Mouse (Mus musculus) adrenal gland, adult 8-10 months (tissue): ENCODE results near the gene Pip4k2a. TPM values are rescaled to one million over a fixed set of nuclear protein-coding genes. Genes with fewer than 3 reads are reported as not detected.
"Not testable (repeated sequence)": the region's sequence is repeated elsewhere in the genome, so short reads cannot be mapped to it uniquely, and the experiment has no call there.

Source experiments
- DNase-seq: peaks from one replicate; pipeline ENCODE4 v3.0.0; 2022
- total RNA-seq, 4 experiments: library from RNA; stranded (reverse); gene quantifications; 2 replicates each; pipeline ENCODE4 v1.2.4; 2022

Gene Pip4k2a
- 10 to 100 TPM; 35.3 to 46.5 (median 39.4) TPM for total RNA-seq

DNA sequence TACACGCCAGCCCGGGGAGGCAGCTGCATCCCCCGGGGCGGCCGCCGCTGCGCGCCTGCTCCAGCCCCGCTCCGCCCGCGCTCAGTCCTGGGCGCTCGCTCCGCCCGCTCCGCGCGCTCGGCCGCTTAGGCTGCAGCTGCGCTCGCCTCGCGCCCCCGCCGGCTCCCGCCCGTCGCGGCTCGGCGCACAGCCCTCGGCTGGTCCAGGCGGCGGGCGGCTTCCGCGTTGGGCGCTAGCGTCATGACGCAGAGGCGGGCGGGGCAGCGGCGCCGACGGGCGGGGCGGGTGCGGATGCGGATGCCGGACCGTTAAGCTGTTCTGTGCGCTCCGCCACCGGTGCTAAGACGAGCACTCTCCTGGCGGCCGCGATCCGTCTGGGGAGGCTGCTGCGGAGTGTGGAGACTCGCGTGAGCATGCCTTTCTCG, at the start of gene Pip4k2a, which contains the start of gene 4930426L09Rik:
Gene Pip4k2a (minus strand): TSS at position 73 of the 425 bp plus-strand sequence.
Gene 4930426L09Rik (plus strand): TSS at position 290 of the 425 bp plus-strand sequence.
- DNase-seq = peak; percentile 89

DNA sequence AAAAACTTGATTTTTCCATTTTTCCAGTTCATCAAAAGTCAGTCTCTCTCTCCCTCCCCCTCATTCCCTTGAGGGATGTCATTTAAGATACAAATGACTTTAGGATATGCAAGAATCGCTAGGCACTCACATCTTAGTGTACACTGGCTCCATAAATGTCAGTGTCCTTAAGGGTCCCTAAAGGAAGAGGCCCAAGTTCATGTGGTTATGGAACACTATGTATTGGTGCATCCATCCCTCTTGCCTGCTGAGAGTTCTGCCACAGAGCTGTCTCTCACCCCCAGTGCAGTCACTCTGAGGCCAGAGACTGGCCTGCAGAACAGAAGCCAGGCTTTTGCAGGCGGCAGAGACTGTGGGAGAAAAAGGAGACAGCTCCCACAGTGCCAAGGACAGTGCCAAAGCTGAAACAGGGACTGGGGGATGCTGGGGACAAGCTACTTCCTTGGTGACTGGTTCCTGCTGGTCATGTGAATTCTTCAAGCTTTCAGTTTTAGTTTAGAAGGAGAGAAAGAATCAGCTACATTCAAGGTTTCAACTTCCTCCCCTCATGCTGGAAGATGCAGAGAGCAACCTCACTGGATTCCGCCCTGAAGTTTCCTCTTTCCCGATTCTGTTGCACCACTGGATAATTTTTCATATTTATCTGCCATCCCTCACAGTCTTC, 40.1 kb upstream of the Pip4k2a start:
- DNase-seq = no peak

DNA sequence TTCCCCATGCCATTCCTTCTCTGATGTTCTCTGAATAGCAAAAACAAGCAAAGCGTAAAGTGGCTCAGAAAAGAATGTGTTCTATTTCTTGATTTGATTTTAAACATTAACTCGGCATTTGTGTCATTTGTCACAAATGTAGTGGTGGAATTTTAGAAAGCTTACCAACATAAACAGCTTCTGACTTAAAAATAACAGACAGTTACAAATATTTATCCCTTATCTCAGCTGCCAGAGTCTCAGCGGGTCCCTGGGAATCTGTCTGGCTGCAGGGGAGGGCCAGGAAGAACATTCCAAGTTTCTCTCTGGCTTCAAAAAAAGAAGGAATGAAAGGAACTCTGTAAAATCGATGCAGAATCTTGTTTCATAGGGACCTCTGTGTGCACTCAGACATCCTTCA, 39.5 kb upstream of the Pip4k2a start:
- no peak for DNase-seq

- no peak for DNase-seq
Observed at GRCm38 (mm10) chr2:19024807-19025206, 26.9 kb upstream of the Pip4k2a start.

DNA sequence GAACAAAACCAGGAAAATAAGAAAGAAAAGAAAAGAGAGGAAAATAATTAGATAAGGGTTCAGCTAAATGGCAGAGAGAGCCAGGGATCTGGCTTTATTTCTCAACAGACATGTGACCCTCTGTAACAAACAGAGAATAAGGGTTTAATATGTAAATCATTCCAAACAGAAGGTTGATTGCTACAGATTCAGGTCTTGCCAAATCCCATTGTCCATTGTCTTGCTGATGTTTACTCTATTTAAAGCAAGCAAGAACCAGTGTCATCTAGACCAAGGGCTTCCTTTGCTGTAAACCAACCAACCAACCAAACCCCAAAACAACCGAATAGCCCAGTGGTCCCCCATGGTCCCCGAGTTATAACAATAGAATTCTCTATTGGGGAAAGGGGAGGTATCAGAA, 20.1 kb upstream of the Pip4k2a start:
- no peak for DNase-seq

GRCm38 (mm10) chr2:19016839-19017238, 18.9 kb upstream of the Pip4k2a start:
- DNase-seq = no peak

DNA sequence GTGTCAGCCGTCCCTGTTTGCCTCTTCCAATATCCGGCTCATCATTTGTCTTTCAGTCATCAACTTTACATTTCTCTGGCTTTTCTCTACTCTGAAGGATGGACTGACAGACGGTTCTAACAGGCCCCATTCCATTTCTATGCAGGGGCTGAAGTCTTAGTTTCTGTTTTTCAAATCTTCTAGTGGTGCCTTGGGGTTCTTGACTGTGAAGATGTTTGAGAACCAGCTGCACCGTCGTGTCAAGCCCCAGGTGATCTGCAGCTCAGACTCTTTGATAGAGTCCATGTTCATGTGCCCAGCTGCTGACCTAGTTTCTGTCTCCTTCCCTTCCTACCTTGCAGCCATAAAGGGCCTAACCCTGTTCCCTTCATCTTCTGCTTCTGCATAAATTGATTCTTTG, 18.4 kb upstream of the Pip4k2a start:
- no peak for DNase-seq

GRCm38 (mm10) chr2:19011443-19011842, 13.5 kb upstream of the Pip4k2a start:
- DNase-seq = no peak

- not testable (repeated sequence) for DNase-seq
Observed at GRCm38 (mm10) chr2:19010541-19010940, 12.6 kb upstream of the Pip4k2a start.

GRCm38 (mm10) chr2:19007580-19007979, 9.7 kb upstream of the Pip4k2a start:
- no peak for DNase-seq

DNA sequence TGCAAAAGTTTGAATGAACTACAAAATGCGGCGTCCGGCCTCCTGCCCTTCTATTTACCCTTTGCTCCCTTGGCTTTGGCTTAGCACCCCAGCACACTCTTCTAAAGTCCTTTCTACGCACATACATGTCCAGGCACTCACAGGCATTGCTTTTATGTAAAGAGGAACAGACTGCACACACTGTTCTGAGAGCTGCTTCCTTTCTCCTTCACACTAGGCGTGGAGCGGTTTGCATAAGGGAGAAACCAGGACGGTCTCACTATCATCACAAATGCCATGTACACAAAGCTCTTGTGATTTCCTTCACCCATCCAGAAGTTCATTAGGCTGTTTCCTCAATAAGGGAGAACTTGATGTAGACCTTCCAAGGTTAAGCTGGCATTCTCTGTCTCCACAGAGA, 8.2 kb upstream of the Pip4k2a start:
- DNase-seq = no peak

DNA sequence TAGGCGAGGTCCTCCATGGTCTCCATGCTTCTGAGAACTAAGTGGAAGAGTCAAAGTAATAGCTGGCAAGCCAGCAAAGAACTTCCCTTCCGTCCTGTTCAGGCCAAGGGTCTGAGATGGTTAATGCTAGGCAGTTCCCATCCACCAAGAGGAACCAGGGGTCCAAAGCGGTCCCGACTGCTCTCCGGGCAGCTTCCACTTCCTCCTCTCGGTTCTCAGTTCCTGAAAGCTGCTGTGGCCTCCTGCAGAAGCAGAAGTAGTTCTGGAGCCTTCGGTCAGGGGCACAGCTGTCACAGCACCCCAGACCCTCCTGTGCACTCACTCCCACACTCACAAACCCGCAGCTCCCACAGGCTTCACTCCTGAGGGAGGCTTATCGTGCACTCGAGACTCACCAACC, 6.9 kb upstream of the Pip4k2a start:
- DNase-seq = no peak

DNA sequence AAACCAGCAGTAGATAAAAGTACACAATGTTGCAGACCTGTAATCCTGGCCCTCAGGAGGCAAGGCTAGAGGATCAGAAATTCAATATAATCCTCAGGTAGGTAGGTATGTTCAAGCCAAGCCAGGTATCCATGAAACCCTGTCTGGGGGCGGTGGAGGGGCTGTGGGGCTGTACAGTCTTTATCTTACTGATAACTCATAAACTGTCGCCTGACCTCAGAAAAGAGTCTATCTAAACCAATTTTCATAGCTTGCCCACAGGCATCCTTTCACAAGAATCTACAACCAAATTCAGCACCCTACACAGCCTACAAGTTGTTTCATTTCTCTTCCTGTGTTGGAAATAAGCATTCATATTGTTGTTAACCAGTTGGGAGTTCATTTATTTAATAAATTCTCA, 1.5 kb upstream of the Pip4k2a start:
- no peak for DNase-seq

DNA sequence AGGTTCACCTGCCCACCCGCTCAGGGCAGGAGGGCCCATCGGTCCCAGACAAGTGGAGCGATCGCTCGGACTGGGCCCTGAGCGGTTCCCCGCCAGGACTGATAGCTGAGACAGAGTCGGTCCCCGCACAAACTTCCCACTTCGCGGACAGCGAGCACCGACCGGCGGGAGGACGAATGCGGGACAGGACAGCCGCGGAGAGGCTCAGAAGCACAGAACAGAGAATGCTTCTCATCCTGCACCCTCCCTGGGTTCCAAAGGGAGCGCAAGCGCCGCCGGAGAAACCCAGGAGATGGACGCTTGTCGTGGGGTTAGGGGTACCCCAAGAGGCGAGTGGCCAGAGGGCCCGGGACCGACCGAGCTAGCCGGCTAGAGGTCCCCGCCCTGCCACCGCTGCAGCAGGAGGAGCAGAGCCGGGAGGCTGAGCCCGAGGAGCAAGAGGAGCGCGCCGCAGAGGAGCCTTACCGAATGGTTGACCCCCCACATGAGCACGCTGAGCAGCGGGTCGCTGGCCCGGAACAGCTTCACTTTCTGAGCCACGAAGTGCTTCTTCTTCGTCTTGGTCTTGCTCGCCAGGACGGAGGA, 447 bp downstream of the Pip4k2a start:
- peak; percentile 30 for DNase-seq

DNA sequence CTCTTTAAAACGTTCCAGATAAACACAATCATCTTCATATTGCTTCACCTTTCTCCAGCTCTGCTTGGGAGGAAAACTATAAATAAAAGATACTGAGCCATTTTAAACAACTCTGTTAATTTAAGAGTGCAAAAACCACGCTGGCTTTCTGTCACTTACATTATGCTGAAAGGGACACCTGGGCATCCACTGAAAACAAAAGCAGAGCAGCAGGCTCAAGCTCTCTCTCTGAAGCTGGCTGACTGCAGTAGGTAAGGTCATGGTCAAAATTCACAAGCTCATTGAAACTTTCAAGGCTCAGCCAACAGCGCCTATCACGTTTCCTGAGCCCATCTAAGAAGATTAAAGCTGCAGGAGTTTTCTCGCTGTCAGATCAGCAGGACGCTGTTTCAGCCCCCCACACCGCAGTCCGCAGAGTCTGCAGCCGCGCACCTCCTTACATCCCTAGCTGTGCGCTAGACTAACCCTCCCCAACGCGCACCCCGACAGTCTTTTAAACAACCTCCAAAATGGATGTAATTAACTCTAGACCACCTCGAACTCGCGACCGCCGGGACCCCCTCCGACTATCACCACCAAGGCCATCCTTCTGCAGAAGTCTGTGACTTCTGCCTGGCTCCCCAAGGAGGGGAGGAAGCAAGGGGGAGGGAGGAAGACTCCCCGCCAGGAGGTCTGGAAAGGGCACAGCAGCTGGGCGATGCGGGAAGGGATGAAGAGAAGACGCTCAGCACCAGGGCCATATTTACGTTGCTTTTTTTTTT, 1.3 kb downstream of the Pip4k2a start:
- peak; percentile 42 for DNase-seq

DNA sequence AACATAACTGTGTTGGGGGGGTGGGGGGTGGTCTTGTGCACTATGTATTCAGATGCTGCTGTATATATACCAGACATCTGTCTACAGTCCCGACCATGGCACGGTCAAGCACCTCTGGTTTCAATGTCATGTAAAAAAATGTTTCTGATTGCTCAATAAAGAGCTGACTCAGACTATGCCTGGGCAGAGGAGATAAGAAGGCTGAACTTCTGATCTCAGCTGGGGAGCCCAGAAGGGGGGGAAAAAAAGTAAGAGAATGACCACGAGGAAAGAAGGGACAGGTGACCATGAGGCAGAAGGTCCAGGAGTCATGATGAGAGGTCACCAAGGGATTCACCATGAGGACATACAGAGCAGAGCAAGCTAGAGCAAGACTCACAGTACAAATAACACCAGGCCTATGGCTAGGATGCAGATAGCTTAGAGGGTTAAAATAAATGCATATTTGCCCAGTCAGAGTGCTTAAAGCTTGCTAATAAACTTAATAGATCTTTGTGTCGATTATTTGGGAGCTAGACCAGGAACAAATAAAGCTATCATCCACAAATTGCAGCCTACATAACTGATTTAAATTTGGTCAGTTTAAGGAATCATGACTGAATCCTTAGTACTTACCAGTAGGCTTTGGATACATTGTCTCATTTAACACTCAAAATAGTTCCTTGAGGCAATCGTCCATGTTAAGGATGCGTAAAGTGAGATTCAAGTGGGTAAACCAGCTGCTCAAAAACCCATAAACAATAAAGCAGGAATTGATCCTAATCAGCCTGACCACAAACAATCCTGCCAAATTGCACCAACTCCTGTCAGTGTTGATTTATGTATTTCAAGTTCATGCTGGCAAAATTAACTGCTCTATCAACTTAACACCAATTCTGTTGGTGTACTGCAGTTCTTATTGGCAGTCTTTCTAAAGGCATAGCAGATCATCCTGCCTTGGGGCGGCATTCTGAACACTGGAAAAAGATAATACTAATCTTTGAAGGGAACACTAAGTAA, 5.1 kb downstream of the Pip4k2a start:
- peak; percentile 38 for DNase-seq

DNA sequence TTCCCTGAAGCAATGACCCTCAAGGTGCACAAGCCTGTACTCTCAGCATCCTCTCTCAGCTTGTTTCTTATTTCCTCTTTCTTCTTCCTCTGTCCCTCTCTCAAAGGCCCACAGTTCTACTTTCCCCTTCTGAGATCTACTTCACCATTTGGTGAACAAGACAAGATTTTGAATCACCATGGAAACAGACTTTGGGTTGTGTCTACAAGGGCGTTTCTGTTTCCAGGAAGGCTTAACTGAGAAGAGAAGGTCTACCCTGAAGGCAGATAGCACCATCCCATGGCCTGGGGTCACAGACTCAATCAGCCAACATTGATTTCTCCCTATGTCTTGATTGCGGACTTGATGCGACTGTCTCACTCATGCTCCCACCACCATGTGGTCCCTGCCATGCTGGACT, 9.0 kb downstream of the Pip4k2a start:
- no peak for DNase-seq

DNA sequence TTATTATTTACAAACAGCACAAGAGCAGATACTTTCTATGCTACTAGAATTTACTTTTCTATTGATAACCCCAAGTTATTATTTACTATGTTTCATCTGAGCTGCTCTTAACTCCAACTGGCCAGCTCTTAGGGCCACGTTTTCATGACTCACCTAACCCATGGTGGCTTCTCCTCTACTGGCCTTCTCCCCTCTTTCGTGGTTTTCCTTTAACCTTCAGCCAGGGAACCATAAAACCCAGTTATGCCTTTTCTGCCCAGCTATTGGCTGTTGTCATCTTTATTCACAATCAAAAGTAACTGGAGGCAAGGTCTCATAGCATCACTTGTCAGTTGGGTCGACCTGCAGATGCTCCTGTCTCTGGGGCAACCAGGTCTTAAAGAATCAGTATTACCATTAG, 12.4 kb downstream of the Pip4k2a start:
- no peak for DNase-seq

DNA sequence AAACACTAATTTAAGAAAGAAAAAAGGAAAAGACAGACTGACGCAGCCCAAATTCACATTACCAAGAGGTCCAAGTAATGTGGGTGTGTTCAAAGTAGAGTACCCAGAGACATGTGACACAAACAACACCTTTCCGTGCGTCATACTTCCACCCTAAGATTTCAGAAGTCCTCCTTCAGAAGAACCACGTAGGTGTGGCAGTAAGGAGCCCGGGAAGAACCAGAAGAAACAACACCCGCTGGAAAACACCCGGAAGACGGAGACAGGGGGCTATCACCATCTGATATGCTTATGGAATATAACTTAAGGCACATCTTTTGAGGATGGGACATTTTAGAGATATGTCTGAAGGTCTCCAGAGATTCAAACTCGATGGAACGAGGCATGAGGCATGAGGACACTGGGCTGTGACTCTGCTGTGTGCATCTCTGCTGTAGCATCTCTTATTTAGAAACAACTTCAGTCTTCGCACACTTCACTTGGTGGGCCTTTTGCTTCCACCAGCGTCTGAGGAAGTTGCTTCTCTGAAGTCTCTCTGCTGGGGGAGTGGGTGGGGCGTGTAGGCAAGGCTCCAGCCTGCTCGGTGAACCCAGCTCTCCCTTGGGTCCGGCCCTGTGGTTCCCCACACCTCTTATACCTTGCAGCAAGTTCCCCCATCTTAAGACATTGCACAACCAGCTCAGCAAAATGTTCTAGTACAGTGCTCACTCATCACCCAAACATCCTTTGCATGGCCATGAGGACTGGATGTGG, 13.7 kb downstream of the Pip4k2a start:
- no peak for DNase-seq

DNA sequence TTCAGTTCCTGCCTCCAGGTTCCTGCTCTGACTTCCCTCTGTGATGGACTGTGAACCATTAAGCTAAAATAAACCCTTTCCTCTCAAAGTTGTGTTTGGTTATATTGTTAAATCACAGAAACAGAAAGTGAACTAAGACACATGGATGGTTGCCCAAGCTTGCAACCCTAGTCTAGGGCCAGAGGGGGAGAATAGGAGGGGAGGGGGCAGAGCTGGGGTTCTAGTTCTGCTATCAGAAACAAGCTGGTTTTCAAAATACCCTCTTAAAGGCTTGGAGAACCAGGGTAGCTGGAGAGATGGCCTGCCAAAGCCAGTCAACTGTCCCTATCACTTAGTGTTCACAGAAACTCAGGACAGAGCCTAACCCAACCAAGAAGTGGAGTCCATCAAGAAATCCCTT, 14.4 kb downstream of the Pip4k2a start:
- DNase-seq = no peak

DNA sequence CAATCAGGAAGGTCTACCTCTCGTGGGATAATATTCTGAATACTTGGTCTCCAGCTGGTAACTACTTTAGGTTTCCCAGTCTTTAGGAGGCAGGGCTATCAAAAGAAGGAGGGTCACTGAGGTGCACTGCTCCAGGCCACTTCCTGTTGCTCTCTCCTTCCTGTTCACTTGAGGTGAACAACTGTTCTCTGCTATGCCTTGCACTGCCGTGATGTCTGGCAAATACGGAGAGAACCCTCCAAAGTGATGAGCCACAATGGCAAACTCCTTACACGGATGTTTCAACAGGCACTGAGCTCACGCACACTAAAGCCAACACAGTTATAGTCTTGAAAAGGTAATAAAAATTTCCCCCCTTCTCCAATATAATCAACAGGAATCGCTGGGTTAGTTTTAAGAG, 15.3 kb downstream of the Pip4k2a start:
- no peak for DNase-seq

DNA sequence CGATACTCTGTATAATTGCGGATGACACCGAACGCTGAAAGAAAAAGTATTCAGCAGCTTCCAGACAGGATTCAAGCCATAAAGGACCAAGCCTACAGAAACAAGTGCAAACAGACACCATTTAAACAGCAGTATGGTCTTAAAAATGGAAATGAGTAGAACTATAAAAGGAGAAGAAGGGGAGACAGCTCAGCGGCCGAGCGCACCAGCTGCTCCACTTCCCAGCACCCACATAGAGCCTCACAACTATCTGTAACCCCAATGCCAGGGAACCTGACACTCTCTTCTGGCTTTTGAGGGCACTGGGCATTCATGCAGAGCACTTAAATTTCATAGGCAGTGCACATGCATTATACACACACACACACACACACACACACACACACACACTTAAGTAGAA, 18.3 kb downstream of the Pip4k2a start:
- no peak for DNase-seq
